Comparison of ENCODE assay signal across 11 mouse cellular contexts in genomic region chr8:122983178-122983942, GRCm38 (mm10). TPM values are rescaled to one million over a fixed set of nuclear protein-coding genes. Genes with fewer than 3 reads are reported as not detected.
DNase-seq lines count a peak whose midpoint lies in the region; ATAC-seq and TF ChIP-seq lines count a peak whose summit lies in the region.
"Had no signal": no experiment of that assay in that cellular context is flagged by ENCODE, and none has a peak within 500 bp of the region (broad histone marks: within the 10 kb centered on the region; RNA-seq: fewer than 3 reads in every experiment).

No protein-coding gene starts in this region.

- H3K4me3 ChIP-seq in liver, embryonic 14.5 days (ENCODE audit: insufficient read depth in 1 of 2, low read depth in 2 of 2, low read length in 2 of 2), result no peak overlapping the region
- H3K4me3 ChIP-seq in liver, embryonic 11.5 days (ENCODE audit: low read depth, low read length), result no peak overlapping the region
- no peak overlapping the region for H3K4me3 ChIP-seq in bone marrow, adult 2 months (replicated peaks; ENCODE audit: control insufficient read depth, low read depth, low read length)
- H3K4me3 ChIP-seq in forebrain, embryonic 12.5 days (replicated peaks), result no peak overlapping the region
- H3K4me3 ChIP-seq: embryonic facial prominence, embryonic 10.5 days; limb, embryonic 13.5 days had no signal

- H3K4me1 ChIP-seq in liver, embryonic 14.5 days (replicated peaks; ENCODE audit: control insufficient read depth in 2 of 2, insufficient read depth in 2 of 2, low read length in 1 of 2), result peaks cover 2 to 25% of the 10 kb centered on the region in 2 experiments; a peak in 2 of 4 replicates
- H3K4me1 ChIP-seq in liver, embryonic 11.5 days (replicated peaks; ENCODE audit: control insufficient read depth, insufficient read depth, low read length), result peaks cover 53% of the 10 kb centered on the region
- peaks cover 15% of the 10 kb centered on the region for H3K4me1 ChIP-seq in bone marrow, adult 2 months (ENCODE audit: control insufficient read depth, insufficient read depth, low read length)
- peaks cover 9% of the 10 kb centered on the region for H3K4me1 ChIP-seq in forebrain, embryonic 12.5 days

- WGBS in liver, embryonic 14.5 days (ENCODE audit: insufficient replicate concordance), result 78% methylated on average over 19 of the region's 19 CpGs
- 82% methylated on average over 19 of the region's 19 CpGs for WGBS in liver, embryonic 11.5 days
- 71% methylated on average over 19 of the region's 19 CpGs for WGBS in bone marrow, adult 2 months
- WGBS in forebrain, embryonic 12.5 days, result 93% methylated on average over 19 of the region's 19 CpGs

- no peak for ATAC-seq in liver, embryonic 14.5 days (ENCODE audit: insufficient read depth)
- no peak for ATAC-seq in liver, embryonic 11.5 days (replicated peaks; ENCODE audit: low FRiP score)
- no peak for ATAC-seq in forebrain, embryonic 12.5 days (ENCODE audit: low FRiP score)
- ATAC-seq: hindbrain, embryonic 16.5 days had no signal

- no peak overlapping the region for H3K27ac ChIP-seq in liver, embryonic 14.5 days
- no peak overlapping the region for H3K27ac ChIP-seq in liver, embryonic 11.5 days (ENCODE audit: low read depth, low read length)
- no peak overlapping the region for H3K27ac ChIP-seq in bone marrow, adult 2 months (ENCODE audit: control insufficient read depth, insufficient read depth, low read depth, low read length, poor library complexity)
- no peak overlapping the region for H3K27ac ChIP-seq in forebrain, embryonic 12.5 days
- H3K27ac ChIP-seq: embryonic facial prominence, embryonic 10.5 days; limb, embryonic 13.5 days had no signal

- no peak for TF ChIP-seq EP300 in liver, embryonic 14.5 days (IDR thresholded peaks at IDR 0.05; ENCODE audit: low read depth)

- DNase-seq in liver, embryonic 14.5 days (ENCODE audit: low read depth in 3 of 3, low spot score in 3 of 3), result no peak
- DNase-seq in liver, embryonic 11.5 days (ENCODE audit: low spot score), result no peak
- peak; percentile 52 for DNase-seq in kidney, postnatal 10 days
- DNase-seq in thymus, postnatal 10 days (ENCODE audit: low spot score in 2 of 2), result peak; percentile 15 to 28
- DNase-seq in urinary bladder, postnatal 4 days (ENCODE audit: low spot score in 2 of 2), result no peak
- DNase-seq: cerebellum, adult 18-20 months had no signal

- H3K9ac ChIP-seq in liver, embryonic 14.5 days (replicated peaks), result no peak overlapping the region
- no peak overlapping the region for H3K9ac ChIP-seq in liver, embryonic 11.5 days (ENCODE audit: low read depth, low read length)
- H3K9ac ChIP-seq in forebrain, embryonic 12.5 days, result no peak overlapping the region
- H3K9ac ChIP-seq: limb, embryonic 13.5 days had no signal

- TF ChIP-seq POLR2A in bone marrow, adult 2 months (IDR thresholded peaks at IDR 0.05; ENCODE audit: borderline replicate concordance, control insufficient read depth, low read depth, low read length), result no peak

- no peaks in the 10 kb centered on the region for H3K36me3 ChIP-seq in liver, embryonic 14.5 days (replicated peaks; ENCODE audit: control insufficient read depth, insufficient read depth, low read depth)
- H3K36me3 ChIP-seq in liver, embryonic 11.5 days (ENCODE audit: control insufficient read depth, insufficient read depth, low read length), result no peaks in the 10 kb centered on the region
- no peaks in the 10 kb centered on the region for H3K36me3 ChIP-seq in forebrain, embryonic 12.5 days (replicated peaks)
- H3K36me3 ChIP-seq: embryonic facial prominence, embryonic 10.5 days; limb, embryonic 13.5 days had no signal

- TF ChIP-seq CTCF in liver, embryonic 14.5 days (IDR thresholded peaks at IDR 0.05; ENCODE audit: low read depth), result peak; percentile 23; the same call in 1 of the 2 replicates
- peak; percentile 32 for TF ChIP-seq CTCF in bone marrow, adult 2 months (IDR thresholded peaks at IDR 0.05; ENCODE audit: control insufficient read depth, insufficient read depth, low read length)

- no peaks in the 10 kb centered on the region for H3K27me3 ChIP-seq in liver, embryonic 14.5 days (ENCODE audit: control insufficient read depth, insufficient read depth, low read length)
- no peaks in the 10 kb centered on the region for H3K27me3 ChIP-seq in liver, embryonic 11.5 days (replicated peaks; ENCODE audit: control insufficient read depth, insufficient read depth, low read length)
- H3K27me3 ChIP-seq in forebrain, embryonic 12.5 days, result no peaks in the 10 kb centered on the region
- H3K27me3 ChIP-seq: limb, embryonic 13.5 days had no signal

- no peak overlapping the region for H3K4me2 ChIP-seq in liver, embryonic 14.5 days (ENCODE audit: low read depth)
- H3K4me2 ChIP-seq in liver, embryonic 11.5 days, result no peak overlapping the region
- no peak overlapping the region for H3K4me2 ChIP-seq in forebrain, embryonic 12.5 days
- H3K4me2 ChIP-seq: limb, embryonic 13.5 days had no signal

- no peaks in the 10 kb centered on the region for H3K9me3 ChIP-seq in liver, embryonic 14.5 days (ENCODE audit: control insufficient read depth, low read length)
- no peaks in the 10 kb centered on the region for H3K9me3 ChIP-seq in liver, embryonic 11.5 days (ENCODE audit: control insufficient read depth, low read length)
- H3K9me3 ChIP-seq in forebrain, embryonic 12.5 days, result no peaks in the 10 kb centered on the region
- H3K9me3 ChIP-seq: embryonic facial prominence, embryonic 10.5 days; limb, embryonic 13.5 days had no signal

RNA-seq across cellular contexts. Expression of gene Ankrd11, which starts 58.7 kb away (rescaled TPM):
- 9.9 and 12.4 TPM in 2 replicates for polyA plus RNA-seq in liver, embryonic 14.5 days (2012; rRNA removed)
- polyA plus RNA-seq in liver, embryonic 14.5 days (2014; fragmentation: Nextera tagmentation; extraction: Ambion mirVana), result 10.8 and 18.5 TPM in 2 replicates
- polyA plus RNA-seq in liver, embryonic 11.5 days (2014; fragmentation: Nextera tagmentation; extraction: Ambion mirVana), result 49.2 and 53.8 TPM in 2 replicates
- polyA plus RNA-seq in bone marrow, adult 2 months (2011; ENCODE audit: insufficient read depth, insufficient read length, low replicate concordance, missing spikeins), result 38.1 and 78.7 TPM in 2 replicates
- 38.4 and 65.7 TPM in 2 replicates for polyA plus RNA-seq in forebrain, embryonic 12.5 days (2016; fragmentation: Nextera tagmentation; extraction: Ambion mirVana)

Comparison
In these comparisons a context has a peak if more than half of its experiments do, and no peak if none do; other contexts are left out.
1. DNase-seq: peak in kidney, postnatal 10 days (single experiment) and thymus, postnatal 10 days (2 of 2); none in liver, embryonic 14.5 days (0 of 3), liver, embryonic 11.5 days (single experiment) and urinary bladder, postnatal 4 days (0 of 2).